Comparison of ENCODE assay signal across 8 mouse cellular contexts in the genomic region with DNA sequence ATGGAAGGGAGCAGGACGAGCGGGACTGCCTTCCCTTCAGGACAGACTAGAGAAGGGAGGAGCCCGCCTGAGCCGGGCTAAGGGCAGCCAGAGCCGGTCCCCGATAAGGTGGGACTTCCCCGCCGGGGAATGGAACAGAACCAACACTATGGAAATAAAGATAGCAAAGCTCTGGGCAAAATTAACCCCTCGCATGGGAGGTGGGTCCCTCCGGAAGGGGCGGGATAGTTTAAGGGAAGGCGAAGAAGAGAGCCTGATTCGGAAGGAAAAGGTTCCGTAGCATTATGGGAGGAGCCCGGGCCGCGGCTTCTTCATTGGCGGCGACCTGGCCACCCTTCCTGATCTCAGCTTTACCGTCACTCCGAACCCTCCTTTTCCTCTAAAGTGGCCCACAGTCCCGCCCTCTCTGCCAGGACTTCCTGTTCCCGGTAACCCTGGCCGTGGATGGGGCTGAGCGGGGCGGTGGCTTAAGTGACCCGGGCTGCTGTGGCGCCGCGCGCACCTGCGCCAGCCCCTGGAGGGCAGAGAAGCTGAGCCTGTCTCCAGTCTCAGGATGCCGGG. TPM values are rescaled to one million over a fixed set of nuclear protein-coding genes. Genes with fewer than 3 reads are reported as not detected.
DNase-seq lines count a peak whose midpoint lies in the region; ATAC-seq and TF ChIP-seq lines count a peak whose summit lies in the region.

A gene (plus strand): TSS at position 378 of the 561 bp plus-strand sequence.

- no peak for TF ChIP-seq POLR2A in ES-Bruce4 (IDR thresholded peaks at IDR 0.05; ENCODE audit: insufficient read depth, low read length)

- no peak for TF ChIP-seq CTCF in ES-Bruce4 (IDR thresholded peaks at IDR 0.05; ENCODE audit: low read depth, low read length)
- TF ChIP-seq CTCF in heart, postnatal 0 days (IDR thresholded peaks at IDR 0.05; ENCODE audit: low read depth) = no peak

- WGBS in forebrain, embryonic 12.5 days = under 1% methylated on average over 33 of the region's 33 CpGs
- WGBS in heart, postnatal 0 days = under 1% methylated on average over 33 of the region's 33 CpGs
- WGBS in liver, embryonic 16.5 days (ENCODE audit: insufficient replicate concordance) = under 1% methylated on average over 33 of the region's 33 CpGs
- WGBS in neural tube, embryonic 13.5 days = under 1% methylated on average over 33 of the region's 33 CpGs

- no peaks in the 10 kb centered on the region for H3K27me3 ChIP-seq in ES-Bruce4 (ENCODE audit: control insufficient read depth, insufficient read depth, low read length, poor library complexity, severe bottlenecking)
- H3K27me3 ChIP-seq in forebrain, embryonic 12.5 days = no peaks in the 10 kb centered on the region
- no peaks in the 10 kb centered on the region for H3K27me3 ChIP-seq in heart, postnatal 0 days (ENCODE audit: control insufficient read depth, insufficient read depth, low read length)
- H3K27me3 ChIP-seq in liver, embryonic 16.5 days (ENCODE audit: control insufficient read depth, insufficient read depth, low read depth, low read length) = no peaks in the 10 kb centered on the region
- no peaks in the 10 kb centered on the region for H3K27me3 ChIP-seq in neural tube, embryonic 13.5 days

- peak within 1 kb of the TSS; percentile 89 for H3K9ac ChIP-seq in ES-Bruce4 (ENCODE audit: low read depth, poor library complexity, severe bottlenecking)
- peak within 1 kb of the TSS; percentile 83 for H3K9ac ChIP-seq in forebrain, embryonic 12.5 days
- H3K9ac ChIP-seq in heart, postnatal 0 days (replicated peaks; ENCODE audit: low read depth, low read length) = peak within 1 kb of the TSS; percentile 72
- H3K9ac ChIP-seq in liver, embryonic 16.5 days (ENCODE audit: low read depth, low read length) = peak within 1 kb of the TSS; percentile 98
- peak within 1 kb of the TSS; percentile 91 for H3K9ac ChIP-seq in neural tube, embryonic 13.5 days

- TF ChIP-seq EP300 in ES-Bruce4 (IDR thresholded peaks at IDR 0.05; ENCODE audit: insufficient read depth, low read depth, low read length) = no peak
- peak; percentile 82; the same call in 1 of the 2 replicates for TF ChIP-seq EP300 in heart, postnatal 0 days (IDR thresholded peaks at IDR 0.05; ENCODE audit: low read depth)

- ATAC-seq in forebrain, embryonic 12.5 days (ENCODE audit: low FRiP score) = peak; percentile 91
- peak; percentile 86 for ATAC-seq in heart, postnatal 0 days (ENCODE audit: insufficient read depth, low read depth)
- peak; percentile 89 for ATAC-seq in liver, embryonic 16.5 days (ENCODE audit: low read depth)
- peak; percentile 94 for ATAC-seq in neural tube, embryonic 13.5 days (ENCODE audit: low read depth)

- DNase-seq in c-Kit-positive CD71-positive TER-119-positive erythroid progenitor cells, embryonic 14.5 days (ENCODE audit: low spot score) = peak; percentile 95
- peak; percentile 99 for DNase-seq in heart, postnatal 0 days (ENCODE audit: low spot score)
- DNase-seq in kidney, postnatal 4 days = peak; percentile 94 to 97
- peak; percentile 92 for DNase-seq in testis, postnatal 14 days (ENCODE audit: low spot score)

- peak within 1 kb of the TSS; percentile 87 for H3K4me3 ChIP-seq in ES-Bruce4 (ENCODE audit: low read depth, low read length)
- peak within 1 kb of the TSS; percentile 83 for H3K4me3 ChIP-seq in forebrain, embryonic 12.5 days (replicated peaks)
- H3K4me3 ChIP-seq in heart, postnatal 0 days (ENCODE audit: low read depth, low read length) = peak within 1 kb of the TSS; percentile 79
- peak within 1 kb of the TSS; percentile 95 for H3K4me3 ChIP-seq in liver, embryonic 16.5 days (ENCODE audit: low read depth, low read length)
- H3K4me3 ChIP-seq in neural tube, embryonic 13.5 days = peak within 1 kb of the TSS; percentile 72

- no peaks in the 10 kb centered on the region for H3K9me3 ChIP-seq in ES-Bruce4 (replicated peaks; ENCODE audit: control insufficient read depth, insufficient read depth, low read length, poor library complexity, severe bottlenecking)
- no peaks in the 10 kb centered on the region for H3K9me3 ChIP-seq in forebrain, embryonic 12.5 days
- no peaks in the 10 kb centered on the region for H3K9me3 ChIP-seq in heart, postnatal 0 days (replicated peaks; ENCODE audit: control insufficient read depth, low read length)
- no peaks in the 10 kb centered on the region for H3K9me3 ChIP-seq in liver, embryonic 16.5 days (replicated peaks; ENCODE audit: control insufficient read depth, low read length)
- no peaks in the 10 kb centered on the region for H3K9me3 ChIP-seq in neural tube, embryonic 13.5 days

- peak within 1 kb of the TSS; percentile 66 for H3K27ac ChIP-seq in ES-Bruce4 (ENCODE audit: insufficient read depth, low read length)
- peak within 1 kb of the TSS; percentile 95 for H3K27ac ChIP-seq in forebrain, embryonic 12.5 days
- H3K27ac ChIP-seq in heart, postnatal 0 days (ENCODE audit: low read depth) = peak within 1 kb of the TSS; percentile 96
- peak within 1 kb of the TSS; percentile 97 for H3K27ac ChIP-seq in liver, embryonic 16.5 days (ENCODE audit: low read length)
- H3K27ac ChIP-seq in neural tube, embryonic 13.5 days (replicated peaks) = peak within 1 kb of the TSS; percentile 96

- peak within 1 kb of the TSS; percentile 97 for H3K4me2 ChIP-seq in forebrain, embryonic 12.5 days
- H3K4me2 ChIP-seq in heart, postnatal 0 days (ENCODE audit: low read depth, low read length) = peak within 1 kb of the TSS; percentile 93
- H3K4me2 ChIP-seq in liver, embryonic 16.5 days (ENCODE audit: low read depth, low read length) = peak within 1 kb of the TSS; percentile 95
- peak within 1 kb of the TSS; percentile 93 for H3K4me2 ChIP-seq in neural tube, embryonic 13.5 days

- peaks cover 18% of the 10 kb centered on the region for H3K36me3 ChIP-seq in ES-Bruce4 (ENCODE audit: control insufficient read depth, insufficient read depth, low read length, poor library complexity, severe bottlenecking)
- peaks cover 28% of the 10 kb centered on the region for H3K36me3 ChIP-seq in forebrain, embryonic 12.5 days (replicated peaks)
- peaks cover 44% of the 10 kb centered on the region for H3K36me3 ChIP-seq in heart, postnatal 0 days (replicated peaks; ENCODE audit: control insufficient read depth, insufficient read depth, low read length)
- peaks cover 21% of the 10 kb centered on the region for H3K36me3 ChIP-seq in liver, embryonic 16.5 days (ENCODE audit: control insufficient read depth, insufficient read depth)
- peaks cover 44% of the 10 kb centered on the region for H3K36me3 ChIP-seq in neural tube, embryonic 13.5 days

- H3K4me1 ChIP-seq in ES-Bruce4 (ENCODE audit: control insufficient read depth, insufficient read depth, low read length) = no peaks in the 10 kb centered on the region
- H3K4me1 ChIP-seq in forebrain, embryonic 12.5 days = peaks cover 28% of the 10 kb centered on the region
- H3K4me1 ChIP-seq in heart, postnatal 0 days (ENCODE audit: control insufficient read depth, insufficient read depth) = peaks cover 12% of the 10 kb centered on the region
- peaks cover 40% of the 10 kb centered on the region for H3K4me1 ChIP-seq in liver, embryonic 16.5 days (ENCODE audit: control insufficient read depth, low read depth, low read length)
- H3K4me1 ChIP-seq in neural tube, embryonic 13.5 days (replicated peaks) = peaks cover 37% of the 10 kb centered on the region

RNA-seq across cellular contexts. Expression of the gene that starts here (rescaled TPM):
- polyA plus RNA-seq in ES-Bruce4 (2011; ENCODE audit: insufficient read depth, insufficient read length, low read depth, missing spikeins) = 31.6 and 39.1 TPM in 2 replicates
- 18.2 and 20.8 TPM in 2 replicates for polyA plus RNA-seq in forebrain, embryonic 12.5 days (2016; fragmentation: Nextera tagmentation; extraction: Ambion mirVana)
- 15.0 and 20.1 TPM in 2 replicates for total RNA-seq in heart, postnatal 0 days (2014; rRNA removed; ENCODE audit: low replicate concordance)
- polyA plus RNA-seq in heart, postnatal 0 days (2015; fragmentation: Nextera tagmentation; extraction: Ambion mirVana) = 10.3 and 13.6 TPM in 2 replicates
- polyA plus RNA-seq in liver, embryonic 16.5 days (2015; fragmentation: Nextera tagmentation; extraction: Ambion mirVana) = 9.5 and 9.7 TPM in 2 replicates
- polyA plus RNA-seq in neural tube, embryonic 13.5 days (2015; fragmentation: Nextera tagmentation; extraction: Ambion mirVana) = 21.7 and 27.5 TPM in 2 replicates

Comparison
In these comparisons a context has a peak if more than half of its experiments do, and no peak if none do; other contexts are left out.
1. Peak in every context shown above with its lines: DNase-seq, ATAC-seq, H3K4me3 ChIP-seq and H3K27ac ChIP-seq.